Comparison of ENCODE assay signal across 17 mouse cellular contexts in genomic region chr8:88793324-88793722, GRCm38 (mm10).
DNase-seq lines count a peak whose midpoint lies in the region; ATAC-seq lines count a peak whose summit lies in the region.
"Had no signal": no experiment of that assay in that cellular context is flagged by ENCODE, and none has a peak within 500 bp of the region (broad histone marks: within the 10 kb centered on the region; RNA-seq: fewer than 3 reads in every experiment).

No protein-coding gene starts in this region.

- H3K27ac ChIP-seq in forebrain, embryonic 11.5 days (ENCODE audit: low read depth, low read length) = no peak overlapping the region
- H3K27ac ChIP-seq in hindbrain, embryonic 15.5 days (replicated peaks) = 0 out of 2 replicates have a peak overlapping the region, but pooled peaks have one; percentile 27
- no peak overlapping the region for H3K27ac ChIP-seq in neural tube, embryonic 15.5 days (replicated peaks)
- no peak overlapping the region for H3K27ac ChIP-seq in kidney, embryonic 16.5 days (ENCODE audit: low read length)
- H3K27ac ChIP-seq: embryonic facial prominence, embryonic 13.5 days; heart, embryonic 15.5 days had no signal

- DNase-seq in retina, embryonic 14.5 days (ENCODE audit: low spot score) = peak; percentile 41
- no peak for DNase-seq in retina, postnatal 1 day
- DNase-seq in forebrain, embryonic 11.5 days (ENCODE audit: low spot score) = no peak
- DNase-seq in right cerebral cortex, postnatal 14 days = no peak
- DNase-seq in thymus, postnatal 0 days (ENCODE audit: low spot score) = no peak
- DNase-seq: cerebellum, adult 11 months; cerebellum, postnatal 36 days; kidney, postnatal 10 days; liver, postnatal 0 days; lung, postnatal 4 days; thymus, postnatal 14 days had no signal

- H3K4me3 ChIP-seq in forebrain, embryonic 11.5 days (ENCODE audit: low read depth, low read length) = no peak overlapping the region
- no peak overlapping the region for H3K4me3 ChIP-seq in hindbrain, embryonic 15.5 days
- H3K4me3 ChIP-seq in neural tube, embryonic 15.5 days (replicated peaks) = no peak overlapping the region
- no peak overlapping the region for H3K4me3 ChIP-seq in kidney, embryonic 16.5 days (ENCODE audit: low read length)
- H3K4me3 ChIP-seq: embryonic facial prominence, embryonic 13.5 days; heart, embryonic 15.5 days had no signal

- H3K27me3 ChIP-seq in forebrain, embryonic 11.5 days (ENCODE audit: control insufficient read depth, insufficient read depth, low read length) = no peaks in the 10 kb centered on the region
- no peaks in the 10 kb centered on the region for H3K27me3 ChIP-seq in hindbrain, embryonic 15.5 days
- no peaks in the 10 kb centered on the region for H3K27me3 ChIP-seq in neural tube, embryonic 15.5 days (replicated peaks)
- H3K27me3 ChIP-seq in kidney, embryonic 16.5 days (ENCODE audit: insufficient read depth, low read length) = no peaks in the 10 kb centered on the region
- H3K27me3 ChIP-seq: embryonic facial prominence, embryonic 13.5 days had no signal

- no peaks in the 10 kb centered on the region for H3K9me3 ChIP-seq in forebrain, embryonic 11.5 days (ENCODE audit: control insufficient read depth, low read length)
- H3K9me3 ChIP-seq in hindbrain, embryonic 15.5 days = no peaks in the 10 kb centered on the region
- no peaks in the 10 kb centered on the region for H3K9me3 ChIP-seq in neural tube, embryonic 15.5 days (replicated peaks)
- H3K9me3 ChIP-seq in kidney, embryonic 16.5 days (ENCODE audit: low read length) = no peaks in the 10 kb centered on the region
- H3K9me3 ChIP-seq: embryonic facial prominence, embryonic 13.5 days; heart, embryonic 15.5 days had no signal

- H3K36me3 ChIP-seq in forebrain, embryonic 11.5 days (ENCODE audit: control insufficient read depth, insufficient read depth, low read length) = no peaks in the 10 kb centered on the region
- H3K36me3 ChIP-seq in hindbrain, embryonic 15.5 days = no peaks in the 10 kb centered on the region
- H3K36me3 ChIP-seq in neural tube, embryonic 15.5 days = no peaks in the 10 kb centered on the region
- H3K36me3 ChIP-seq in kidney, embryonic 16.5 days (ENCODE audit: insufficient read depth, low read length) = no peaks in the 10 kb centered on the region
- H3K36me3 ChIP-seq: embryonic facial prominence, embryonic 13.5 days; heart, embryonic 15.5 days had no signal

- H3K4me1 ChIP-seq in forebrain, embryonic 11.5 days (replicated peaks; ENCODE audit: control insufficient read depth, insufficient read depth, low read length) = peaks cover 6% of the 10 kb centered on the region; the same call in 1 of the 2 replicates
- peaks cover 16% of the 10 kb centered on the region for H3K4me1 ChIP-seq in hindbrain, embryonic 15.5 days (replicated peaks)
- H3K4me1 ChIP-seq in neural tube, embryonic 15.5 days = peaks cover 23% of the 10 kb centered on the region
- H3K4me1 ChIP-seq in kidney, embryonic 16.5 days (ENCODE audit: insufficient read depth, low read length) = no peaks in the 10 kb centered on the region
- H3K4me1 ChIP-seq: embryonic facial prominence, embryonic 13.5 days; heart, embryonic 15.5 days had no signal

- H3K9ac ChIP-seq in forebrain, embryonic 11.5 days (ENCODE audit: low read length) = no peak overlapping the region
- H3K9ac ChIP-seq in hindbrain, embryonic 15.5 days = no peak overlapping the region
- H3K9ac ChIP-seq in neural tube, embryonic 15.5 days (replicated peaks) = no peak overlapping the region
- H3K9ac ChIP-seq in kidney, embryonic 16.5 days (replicated peaks; ENCODE audit: low read length) = no peak overlapping the region
- H3K9ac ChIP-seq: embryonic facial prominence, embryonic 13.5 days; heart, embryonic 15.5 days; liver, postnatal 0 days had no signal

- WGBS in forebrain, embryonic 11.5 days = 83% methylated on average over 9 of the region's 9 CpGs
- WGBS in hindbrain, embryonic 15.5 days = 46% methylated on average over 9 of the region's 9 CpGs
- WGBS in neural tube, embryonic 15.5 days = 77% methylated on average over 9 of the region's 9 CpGs
- 85% methylated on average over 9 of the region's 9 CpGs for WGBS in kidney, embryonic 16.5 days

- no peak overlapping the region for H3K4me2 ChIP-seq in forebrain, embryonic 11.5 days (ENCODE audit: low read depth, low read length, severe bottlenecking)
- peak overlapping the region; percentile 47 for H3K4me2 ChIP-seq in hindbrain, embryonic 15.5 days
- H3K4me2 ChIP-seq in neural tube, embryonic 15.5 days = peak overlapping the region; percentile 41; the same call in 1 of the 2 replicates
- H3K4me2 ChIP-seq in kidney, embryonic 16.5 days (replicated peaks; ENCODE audit: low read depth, low read length) = no peak overlapping the region
- H3K4me2 ChIP-seq: embryonic facial prominence, embryonic 13.5 days; heart, embryonic 15.5 days had no signal

- peak; percentile 39 for ATAC-seq in forebrain, embryonic 11.5 days (replicated peaks; ENCODE audit: low FRiP score)
- peak; percentile 56; the same call in 1 of the 2 replicates for ATAC-seq in hindbrain, embryonic 15.5 days (ENCODE audit: low FRiP score, low read depth)
- 0 out of 2 replicates have a peak, but pooled peaks have one; percentile 23 for ATAC-seq in neural tube, embryonic 15.5 days (ENCODE audit: low FRiP score)
- ATAC-seq in kidney, embryonic 16.5 days (ENCODE audit: low FRiP score, low TSS enrichment) = no peak
- ATAC-seq: inflammation-experienced regulatory T-cells, adult 6 months; liver, postnatal 0 days had no signal

Comparison
In these comparisons a context has a peak if more than half of its experiments do, and no peak if none do; other contexts are left out.
1. H3K4me2 ChIP-seq: peak in hindbrain, embryonic 15.5 days (single experiment) and neural tube, embryonic 15.5 days (single experiment); none in forebrain, embryonic 11.5 days (single experiment) and kidney, embryonic 16.5 days (single experiment).